Mouse (Mus musculus) spleen, postnatal 4 days (tissue): Measurements from ENCODE around the gene Dpf3.

ENCODE experiments used
- DNase-seq, 2 experiments: peaks; one replicate each; pipeline ENCODE4 v3.0.0; 2022; ENCODE audit warnings: low spot score in 2 of 2

The Dpf3 gene

DNA sequence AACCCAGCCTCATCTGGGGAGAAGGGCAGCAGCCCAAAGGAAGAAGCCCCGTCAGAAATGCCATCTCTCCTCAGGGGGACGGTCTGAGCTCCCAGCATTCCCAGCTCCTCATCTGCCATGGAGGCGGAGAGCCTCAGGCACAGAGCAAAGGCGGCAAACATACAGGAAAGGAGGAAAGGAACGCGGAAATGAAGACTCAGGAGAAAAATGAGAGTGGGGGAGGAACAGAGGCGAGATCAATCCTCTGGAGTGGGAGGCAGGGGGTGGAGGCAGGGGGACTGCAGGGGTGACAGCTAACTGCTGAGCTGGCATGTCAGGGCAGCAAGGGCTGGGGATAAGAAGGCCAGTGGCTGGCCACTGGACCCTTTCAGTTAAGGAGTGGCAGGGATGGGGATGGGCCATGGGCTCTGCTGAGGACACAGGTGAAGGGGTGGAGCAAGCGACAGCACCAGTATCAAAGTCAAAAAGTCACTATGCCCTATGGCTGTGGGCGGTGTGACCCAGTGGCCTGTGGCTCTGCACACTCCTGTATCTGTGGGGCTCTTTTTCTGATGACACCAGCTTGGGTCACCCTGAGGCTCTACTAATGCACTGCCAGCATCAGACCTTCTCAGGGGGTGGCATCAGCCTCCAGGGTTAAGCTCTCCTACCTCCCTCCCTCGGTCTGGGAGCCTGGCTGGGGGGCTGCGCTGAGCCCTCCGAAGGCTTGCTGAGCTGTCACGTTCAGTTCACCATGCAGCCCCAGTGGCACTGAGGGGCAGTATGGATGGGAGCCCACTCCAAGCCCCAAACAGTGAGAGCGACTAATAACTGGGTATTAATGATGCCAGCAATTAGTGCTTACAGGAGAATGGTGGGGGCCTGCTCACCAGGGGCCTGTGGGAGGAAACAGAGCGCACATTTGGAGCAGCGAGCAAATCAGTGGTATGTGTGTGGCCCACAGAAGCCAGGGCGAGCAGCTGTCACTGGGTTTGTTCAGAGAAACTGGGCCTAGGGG lies 200.7 kb downstream of the Dpf3 start:
- no peak for DNase-seq

DNA sequence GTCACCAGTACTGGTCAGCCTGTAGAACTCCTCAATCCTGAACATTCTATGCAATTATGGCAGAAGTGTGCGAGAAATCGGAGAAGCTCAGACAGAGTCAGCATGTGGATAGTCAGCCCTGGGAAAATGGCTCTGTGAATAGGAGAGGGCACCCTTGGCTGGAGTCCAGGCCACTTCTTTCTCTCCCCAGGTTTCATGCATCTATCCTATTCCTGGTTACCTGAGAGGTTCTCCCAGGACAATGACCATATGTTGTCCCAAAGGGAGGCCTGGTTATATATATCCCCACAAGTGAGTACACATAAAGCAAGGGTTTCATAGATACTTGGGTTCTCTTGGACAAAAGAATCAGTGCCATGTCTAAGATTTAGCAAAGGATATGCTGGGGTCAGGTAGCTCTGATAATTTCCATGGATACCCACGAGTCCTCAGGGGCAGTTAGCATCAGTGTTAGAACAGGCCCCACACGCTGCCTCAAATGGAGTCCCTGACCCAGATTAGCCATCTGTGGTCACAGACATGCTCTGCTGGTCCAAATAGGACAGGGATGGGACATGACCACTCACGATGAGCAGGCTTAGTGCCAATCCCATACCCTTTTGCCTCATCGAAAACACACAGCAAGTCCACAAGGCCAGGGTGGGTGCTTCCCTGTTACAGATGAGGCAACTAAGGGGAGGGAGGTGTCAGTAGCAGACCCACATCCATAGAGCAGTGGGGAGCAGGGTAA lies 203.8 kb downstream of the Dpf3 start:
- DNase-seq = no peak

DNA sequence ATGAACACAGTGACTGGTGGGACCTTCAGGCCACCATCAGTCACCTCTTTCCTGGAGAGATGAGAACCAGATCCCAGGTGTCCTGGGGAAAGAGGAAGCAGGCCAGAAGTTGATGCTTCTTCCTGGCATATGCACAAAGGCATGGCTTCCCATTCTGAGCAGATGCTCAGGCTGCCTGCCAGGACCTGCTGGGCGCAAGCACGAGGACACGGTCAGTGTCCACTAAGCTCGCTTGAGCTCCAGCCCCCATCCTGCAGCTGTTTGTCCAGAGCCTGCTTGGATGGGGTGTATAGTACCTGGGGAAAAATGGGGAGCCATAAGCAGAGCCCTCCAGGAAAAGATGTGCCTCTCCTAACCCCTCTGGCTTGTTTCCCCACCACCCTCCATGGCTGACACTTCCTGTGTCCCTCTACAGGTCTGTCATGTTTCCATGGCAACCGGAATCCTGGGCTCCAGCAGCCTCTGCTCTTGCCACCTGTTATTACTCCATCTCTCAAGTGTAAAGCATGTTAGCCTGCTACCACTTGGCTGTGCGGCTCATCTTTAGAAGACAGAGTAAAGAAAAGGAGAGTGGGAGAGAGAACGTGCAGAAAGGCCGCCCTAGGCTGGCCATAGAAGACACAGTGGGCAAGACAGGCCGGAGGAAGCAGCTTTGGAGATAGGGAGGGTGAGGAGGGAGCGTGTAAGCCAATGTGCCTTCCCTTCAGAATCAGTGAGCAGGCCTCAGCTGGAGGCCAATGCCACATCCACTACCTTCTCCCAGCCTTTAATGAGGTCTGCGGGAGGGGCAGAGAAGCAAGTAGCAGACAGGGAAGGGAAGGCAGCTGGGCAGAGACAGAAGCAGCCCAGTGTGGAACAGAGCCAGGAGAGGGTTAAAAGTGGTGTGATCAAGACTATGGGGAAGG lies 209.7 kb downstream of the Dpf3 start:
- no peak for DNase-seq

DNA sequence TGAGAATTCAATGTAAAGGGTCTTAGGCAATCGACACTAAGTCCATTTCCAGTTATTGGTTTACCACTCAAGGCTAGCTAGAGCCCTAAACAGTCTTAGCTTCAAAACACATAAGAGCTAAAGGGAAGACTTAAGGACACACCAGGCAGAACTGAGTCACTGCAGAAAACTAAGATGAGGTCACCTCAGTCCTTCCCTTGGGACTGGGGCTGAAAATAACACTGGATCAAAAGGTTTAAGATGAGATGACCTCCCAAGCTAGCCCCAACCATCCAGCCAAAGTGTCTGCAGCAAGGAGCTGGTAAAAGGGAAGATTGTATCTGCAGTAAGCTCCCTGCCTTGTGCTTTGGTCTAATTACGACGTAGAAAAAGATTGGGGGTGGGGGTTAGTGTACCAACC lies 216.3 kb downstream of the Dpf3 start:
- DNase-seq = no peak

DNA sequence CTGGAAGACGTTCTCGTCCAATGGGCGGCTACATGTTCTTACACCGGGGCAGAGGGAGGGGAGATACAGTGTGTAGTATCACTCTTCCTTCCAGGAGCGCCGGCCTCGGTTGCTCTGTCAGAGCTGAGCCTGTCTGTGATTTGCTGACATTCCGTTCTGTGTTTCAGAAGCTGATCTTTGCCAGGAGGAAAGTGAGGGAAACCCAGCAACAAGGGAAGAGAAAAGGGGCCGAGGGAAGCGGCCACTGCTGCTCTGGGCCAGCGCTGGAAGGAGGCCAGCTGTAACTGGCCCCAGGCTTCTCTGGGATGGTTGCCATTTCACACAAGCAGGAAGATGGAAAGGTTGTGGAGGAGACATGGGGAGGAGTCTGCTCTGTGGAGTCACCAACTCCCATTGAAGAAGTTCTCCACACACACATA lies 219.0 kb downstream of the Dpf3 start:
- DNase-seq = no peak

DNA sequence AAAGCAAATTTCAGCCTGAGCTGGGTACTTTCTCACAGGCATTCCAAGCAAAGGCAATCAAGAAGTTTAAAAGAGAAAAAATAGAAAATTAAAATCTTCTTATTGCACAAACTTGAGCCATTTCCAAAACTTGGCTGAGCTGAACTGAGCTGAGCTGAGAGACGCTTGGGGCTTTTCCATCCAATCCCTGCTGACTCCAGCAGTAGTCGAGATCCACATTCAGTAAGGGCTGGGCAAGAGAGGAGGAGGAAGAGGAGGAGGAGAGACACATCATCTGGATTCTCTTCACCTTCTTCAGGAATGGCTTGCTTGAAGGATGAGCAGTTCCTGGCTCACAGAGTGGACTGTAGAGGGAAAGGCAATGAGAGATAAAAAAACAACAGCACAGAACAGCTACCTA lies 227.0 kb downstream of the Dpf3 start:
- DNase-seq = no peak

DNA sequence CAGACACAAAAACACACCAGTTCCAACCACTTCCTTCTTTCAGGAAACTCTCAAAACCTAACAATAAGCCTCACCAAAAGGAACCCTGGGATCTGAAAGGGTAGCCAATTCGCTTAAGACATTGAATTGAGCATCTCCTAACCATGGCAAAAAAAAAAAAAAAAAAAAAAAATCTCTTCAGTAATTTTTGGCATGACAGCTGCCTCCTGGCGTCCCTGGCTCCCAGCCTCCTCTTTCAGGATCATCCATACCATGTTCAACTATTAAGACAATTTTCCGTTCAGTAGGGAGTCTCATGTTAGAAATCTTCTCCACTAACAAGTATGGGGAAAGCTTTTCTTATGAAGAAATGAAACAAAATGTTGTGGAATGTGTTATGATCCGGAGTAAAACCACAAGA lies 233.1 kb downstream of the Dpf3 start:
- no peak for DNase-seq

DNA sequence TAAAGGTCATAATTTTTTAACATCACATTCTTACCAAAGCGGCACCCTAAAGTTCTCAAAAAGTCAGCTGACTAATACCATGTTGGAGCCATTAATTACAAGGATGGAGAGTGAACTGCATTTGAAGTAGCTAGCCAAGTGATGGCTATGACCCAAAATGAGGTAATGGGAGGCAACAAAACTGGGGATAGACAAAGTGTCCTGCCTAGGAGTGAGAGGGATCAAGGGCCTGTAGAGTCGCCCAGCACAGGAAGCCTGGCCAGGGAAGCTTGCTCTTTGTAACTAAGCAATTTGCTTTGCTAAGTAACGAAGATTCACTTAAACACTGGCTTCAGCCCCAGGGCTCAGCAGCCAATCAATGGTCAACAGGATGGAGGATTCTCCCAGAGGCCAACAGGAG lies 238.4 kb downstream of the Dpf3 start:
- DNase-seq = no peak

DNA sequence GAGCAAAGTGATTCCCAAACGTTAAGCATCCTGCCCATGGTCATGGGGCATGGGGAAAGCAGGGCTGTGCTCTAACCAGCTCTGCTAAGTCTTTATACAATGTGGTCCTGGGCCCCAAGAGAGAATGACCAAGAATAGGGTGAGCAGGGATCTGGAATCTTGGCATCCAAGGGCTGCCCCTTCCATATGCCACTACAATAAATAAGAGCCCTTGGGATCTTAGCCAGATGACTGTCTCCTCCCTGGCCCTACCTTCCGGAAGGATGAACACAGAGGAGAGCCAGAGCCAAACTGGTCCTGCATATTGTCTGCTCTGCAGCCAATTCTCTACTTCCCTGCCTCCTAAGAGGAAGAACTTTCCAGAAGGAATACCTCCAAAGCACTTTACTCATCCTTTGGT lies 238.9 kb downstream of the Dpf3 start:
- no peak for DNase-seq

DNA sequence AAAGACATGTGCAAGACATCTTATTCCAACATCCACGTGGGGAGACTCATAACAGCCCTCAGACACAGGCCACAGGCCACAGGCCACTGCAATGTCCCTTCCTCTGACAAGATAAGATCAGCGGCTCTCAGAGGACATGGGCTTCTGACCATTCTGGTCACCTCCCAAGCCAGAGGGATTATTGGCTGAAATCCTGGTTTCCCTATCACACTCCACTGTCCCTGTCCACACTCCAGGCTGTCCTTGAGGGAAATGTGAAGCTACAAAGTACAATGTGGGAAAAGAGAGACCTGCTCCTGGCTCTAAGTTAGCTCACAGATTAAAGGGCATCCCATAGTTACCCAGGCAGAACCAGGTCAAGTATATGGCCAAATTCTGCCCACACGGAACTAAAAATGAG lies 239.8 kb downstream of the Dpf3 start:
- no peak for DNase-seq

DNA sequence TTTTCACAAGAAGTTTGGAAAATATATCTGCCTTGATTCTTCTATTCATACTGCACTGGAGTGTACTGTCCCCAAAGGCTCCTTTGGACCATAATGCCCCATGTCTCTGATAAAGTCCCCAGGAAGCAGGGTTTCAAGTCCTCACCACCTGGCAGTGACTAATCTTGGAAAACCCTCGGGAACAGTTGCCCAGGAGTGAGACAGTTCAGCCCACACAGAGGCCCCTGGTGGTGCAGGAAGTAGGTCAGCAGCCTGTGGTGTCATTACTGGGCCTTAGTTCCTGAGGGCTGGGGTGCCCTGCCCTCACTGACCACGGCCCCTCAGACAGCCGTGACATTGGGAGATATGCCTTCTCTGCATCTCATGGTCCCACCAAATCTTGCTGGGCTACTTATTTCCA lies 246.5 kb downstream of the Dpf3 start:
- DNase-seq = no peak

DNA sequence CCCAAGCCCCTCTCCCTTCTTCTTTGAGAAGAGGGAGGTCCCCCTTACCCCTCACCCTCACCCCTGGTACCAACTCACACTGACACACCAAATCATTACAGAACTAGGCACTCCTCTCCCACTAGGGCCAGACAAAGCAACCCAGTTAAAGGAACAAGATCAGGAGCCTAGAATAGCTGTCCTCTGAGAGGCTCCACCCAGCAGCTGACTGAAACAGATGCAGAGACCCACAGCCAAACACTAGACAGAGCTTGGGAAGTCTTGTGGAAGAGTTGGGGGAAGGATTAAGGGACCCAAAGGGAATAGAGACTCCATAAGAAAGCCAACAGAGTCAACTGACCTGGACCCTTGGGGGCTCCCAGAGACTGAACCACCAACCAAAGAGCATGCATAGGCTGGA lies 246.9 kb downstream of the Dpf3 start:
- DNase-seq = no peak

DNA sequence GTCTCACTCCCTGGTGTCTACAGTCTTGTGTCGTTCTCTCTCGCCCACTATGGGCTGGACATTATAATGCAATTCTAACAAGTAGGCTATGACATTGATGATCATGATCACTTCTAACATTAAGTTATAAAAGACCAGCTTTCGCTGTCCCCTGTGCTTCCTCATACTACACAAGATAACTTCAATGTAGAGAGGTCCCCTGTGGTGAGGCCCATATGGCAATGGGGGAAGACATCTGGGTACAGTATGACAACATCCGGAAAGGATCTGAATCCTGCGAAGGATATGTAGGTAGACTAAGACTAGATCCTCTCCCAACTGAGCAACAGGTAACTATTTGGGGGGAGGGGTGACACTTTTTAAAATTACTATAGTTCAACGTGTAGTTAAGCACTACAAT lies 251.7 kb downstream of the Dpf3 start:
- no peak for DNase-seq

DNA sequence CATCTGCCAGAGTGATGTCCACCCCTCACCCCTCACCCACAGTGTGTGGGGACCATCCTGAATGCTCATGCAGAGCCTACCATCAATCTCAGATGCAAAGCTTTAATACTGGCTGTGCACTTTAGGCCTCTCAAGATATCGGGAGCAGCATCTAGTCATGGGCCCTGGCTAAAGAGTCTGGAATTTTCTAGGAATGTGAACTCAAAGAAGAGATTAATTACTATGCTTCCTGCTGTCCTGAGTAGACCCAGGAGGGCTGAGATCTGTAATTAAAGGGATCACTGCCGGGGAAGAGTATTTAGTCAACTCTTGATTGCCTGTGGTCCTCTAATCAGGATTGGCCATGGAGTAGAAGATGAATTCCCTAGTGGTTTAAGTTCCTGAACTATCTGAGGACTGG lies 252.5 kb downstream of the Dpf3 start:
- no peak for DNase-seq

DNA sequence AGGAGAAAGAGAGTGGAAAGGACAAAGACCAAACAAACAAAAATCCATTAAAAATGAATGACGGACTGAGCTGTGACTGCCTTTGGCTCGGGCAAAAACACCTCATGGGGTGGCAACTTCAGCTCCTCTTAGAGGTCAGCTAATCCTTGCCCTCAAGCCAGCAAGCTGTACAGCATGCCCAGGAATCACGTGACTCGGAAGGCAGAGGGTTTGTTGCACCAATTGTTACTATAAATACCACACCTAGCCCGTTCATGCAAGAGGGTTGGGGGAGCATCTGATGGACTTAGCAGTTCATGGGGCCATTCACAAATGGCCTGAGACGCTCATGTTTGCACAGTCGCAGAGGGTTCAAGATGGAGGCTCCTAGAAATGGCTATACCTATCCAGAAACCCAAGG lies 253.9 kb downstream of the Dpf3 start:
- DNase-seq = no peak

DNA sequence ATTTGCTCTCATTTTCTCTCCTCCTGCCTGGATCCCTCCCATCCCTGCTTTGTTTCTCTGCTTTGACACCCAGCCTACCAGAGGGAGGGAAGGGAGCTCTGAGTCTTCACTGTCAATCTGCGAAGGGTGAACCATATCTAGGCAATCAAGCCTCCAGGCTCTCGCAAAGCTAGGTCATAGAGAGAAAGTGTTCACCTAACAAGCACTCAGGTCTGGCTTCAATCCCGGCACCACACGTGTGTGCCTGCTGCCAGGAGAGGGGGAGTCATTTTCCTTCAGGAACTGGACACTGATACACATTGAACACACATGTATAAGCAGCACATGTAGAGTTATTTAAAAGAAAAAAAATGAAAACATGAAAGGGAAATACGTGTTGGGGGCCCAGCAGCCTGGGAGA lies 254.6 kb downstream of the Dpf3 start:
- no peak for DNase-seq

DNA sequence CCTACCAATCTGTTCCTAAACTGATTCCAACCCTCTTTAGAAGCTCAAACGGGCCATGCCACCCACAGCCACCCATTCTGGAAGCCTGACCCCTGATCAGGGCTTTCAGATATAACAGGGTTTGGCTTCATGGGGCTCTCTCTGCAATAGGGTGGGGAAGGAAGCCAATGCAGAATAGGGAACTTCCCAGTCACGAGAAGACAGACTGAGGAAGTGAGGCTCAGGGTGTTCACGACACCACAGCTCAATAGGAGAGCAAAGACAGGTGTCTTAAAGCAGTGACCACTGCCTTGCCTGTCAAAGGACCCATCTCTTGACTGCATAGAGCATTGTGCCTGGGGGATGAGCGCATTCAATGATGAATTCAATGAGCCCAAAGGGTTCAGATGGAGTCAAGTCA lies 256.3 kb downstream of the Dpf3 start:
- no peak for DNase-seq

DNA sequence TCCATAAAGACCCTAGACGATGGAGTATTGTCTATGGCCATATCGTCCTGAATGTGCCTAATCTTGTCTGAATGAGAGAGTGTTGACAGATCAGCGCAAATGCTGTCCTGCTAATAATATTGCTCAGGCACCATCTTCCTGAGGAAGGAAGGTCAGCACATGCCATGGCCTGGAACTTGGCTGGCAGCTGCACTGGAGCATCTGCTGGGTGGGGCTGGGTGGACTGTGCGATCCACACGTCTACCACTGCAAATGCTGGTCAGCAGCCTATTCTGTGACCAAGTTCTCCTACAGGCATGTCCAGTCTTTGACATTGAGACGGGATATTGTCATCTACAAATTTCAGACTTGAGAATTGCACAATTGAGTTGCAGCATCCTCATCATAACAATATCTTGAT lies 257.8 kb downstream of the Dpf3 start:
- DNase-seq = no peak

DNA sequence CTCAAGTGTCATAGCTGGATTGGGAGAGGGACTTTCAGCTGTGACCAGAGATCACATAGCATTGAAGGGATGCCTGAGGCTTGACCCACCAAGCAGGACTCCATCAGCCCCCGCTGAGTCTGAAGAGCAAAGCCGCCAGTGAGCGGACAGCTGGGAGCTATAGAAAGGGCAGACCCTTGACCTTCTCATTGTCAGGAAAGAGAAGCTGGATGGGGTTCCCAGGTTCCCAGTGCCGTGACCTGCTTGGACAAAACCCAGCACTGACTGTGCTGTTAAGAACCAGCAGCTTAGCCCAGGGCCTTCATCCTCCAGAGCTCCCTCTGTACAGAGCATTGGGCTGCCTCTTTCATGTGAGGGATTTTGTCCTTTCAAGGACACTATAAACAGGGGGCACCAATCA lies 260.5 kb downstream of the Dpf3 start:
- DNase-seq = no peak

DNA sequence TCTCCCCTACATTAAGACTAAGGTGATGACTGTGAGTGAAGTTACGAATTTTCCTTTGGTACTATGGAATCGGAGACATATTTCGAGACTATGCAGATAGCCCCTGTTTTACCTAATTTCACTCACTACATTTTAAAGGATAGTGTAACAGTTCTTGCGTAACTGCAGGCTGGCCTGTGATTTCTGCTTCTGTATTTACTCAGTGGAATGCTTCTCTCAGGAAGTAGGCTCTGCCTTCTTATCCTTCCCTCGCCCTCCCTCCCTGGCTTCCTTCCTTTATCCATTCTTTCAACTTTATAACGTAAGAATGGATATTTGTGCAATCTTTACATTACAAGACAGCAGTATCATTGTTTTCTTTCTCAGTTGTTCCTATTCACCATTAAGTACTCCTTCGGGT lies 266.6 kb downstream of the Dpf3 start:
- DNase-seq = no peak

DNA sequence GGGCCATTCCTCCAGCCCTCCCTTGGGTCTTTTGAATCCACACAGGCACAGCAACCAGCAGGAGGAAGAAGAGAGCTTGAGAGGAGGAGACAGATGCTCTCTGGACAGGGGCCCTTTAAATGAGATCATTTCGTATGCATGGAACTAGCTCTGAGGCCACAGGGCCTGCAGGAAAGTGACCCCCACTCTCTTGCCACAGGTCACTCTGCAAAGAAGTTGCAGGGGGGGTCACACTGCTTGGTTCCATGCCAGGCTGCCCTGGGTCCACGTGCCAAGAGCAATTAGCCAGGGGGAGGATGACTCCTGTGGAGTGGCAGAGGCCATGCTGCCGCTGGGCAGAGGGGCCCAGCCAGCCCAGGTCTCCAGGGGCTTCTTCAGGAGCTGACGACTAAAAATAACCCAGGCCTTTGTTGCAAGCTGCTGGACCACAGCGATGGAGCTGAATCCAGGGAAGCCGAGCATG lies 273.6 kb downstream of the Dpf3 start:
- no peak for DNase-seq

DNA sequence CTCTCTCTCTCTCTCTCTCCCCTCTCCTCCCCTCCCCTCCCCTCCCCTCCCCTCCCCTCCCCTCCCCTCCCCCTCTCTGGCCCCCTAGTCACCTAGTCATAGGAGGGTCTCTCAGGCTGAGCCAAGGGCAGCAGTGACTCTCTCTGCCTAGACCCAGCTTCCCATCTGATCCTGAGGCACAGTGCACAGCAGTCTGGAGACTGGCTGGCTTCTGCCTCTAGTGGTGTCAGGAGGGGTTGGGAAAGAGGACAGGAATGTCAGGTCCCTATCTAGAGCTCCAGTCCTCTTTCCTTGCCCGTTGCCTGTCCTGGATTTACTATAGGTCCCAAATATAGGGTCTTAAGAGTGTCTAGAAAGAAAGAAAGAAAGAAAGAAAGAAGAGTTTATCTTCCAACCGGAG lies 275.5 kb downstream of the Dpf3 start:
- no peak for DNase-seq
